Mouse (Mus musculus) G1E (cell line): ENCODE results near the gene Gm7168. TPM values are rescaled to one million over a fixed set of nuclear protein-coding genes. Genes with fewer than 3 reads are reported as not detected.
"Not testable (repeated sequence)": the region's sequence is repeated elsewhere in the genome, so short reads cannot be mapped to it uniquely, and the experiment has no call there.

Source experiments
- ATAC-seq: 2 replicates; pipeline ENCODE4 v1.8.0; 2016; ENCODE audit warnings: mild to moderate bottlenecking; ENCODE audit not compliant: insufficient number of reproducible peaks, poor library complexity, low FRiP score, severe bottlenecking; ENCODE audit errors: extremely low read depth
- DNase-seq: peaks from one replicate; pipeline ENCODE4 v3.0.0; 2012; ENCODE audit warnings: low spot score
- H3K27me3 ChIP-seq: 2 replicates; pipeline ENCODE4 v1.6.1; 2012; ENCODE audit warnings: mild to moderate bottlenecking, low read length, inconsistent platforms; ENCODE audit not compliant: insufficient read depth
- H3K36me3 ChIP-seq: replicated peaks from 2 replicates; pipeline ENCODE3; 2012; ENCODE audit warnings: mild to moderate bottlenecking, inconsistent platforms
- H3K4me1 ChIP-seq: 2 replicates; pipeline ENCODE4 v1.6.1; 2012; ENCODE audit warnings: low read depth, low read length, inconsistent platforms, mixed read lengths; ENCODE audit not compliant: insufficient read depth
- H3K4me3 ChIP-seq: 2 replicates; pipeline ENCODE4 v1.5.1; 2012; ENCODE audit warnings: low read depth, mild to moderate bottlenecking, inconsistent platforms, low read length, moderate library complexity, mixed read lengths
- H3K9me3 ChIP-seq: replicated peaks from 2 replicates; pipeline ENCODE4 v1.6.1; 2012; ENCODE audit warnings: inconsistent platforms
- CTCF ChIP-seq: IDR thresholded peaks from 2 replicates; pipeline ENCODE4 v1.5.1; 2012; ENCODE audit warnings: low read depth, low read length, inconsistent platforms, mixed read lengths
- GATA1 ChIP-seq: IDR thresholded peaks from 2 replicates; pipeline ENCODE4 v1.6.1; 2012; ENCODE audit warnings: borderline replicate concordance, low read length, inconsistent platforms, mixed read lengths
- GATA2 ChIP-seq: IDR thresholded peaks from 2 replicates; pipeline ENCODE4 v1.6.1; 2012; ENCODE audit warnings: low read depth, low read length, inconsistent platforms, borderline replicate concordance
- POLR2AphosphoS5 ChIP-seq: IDR thresholded peaks from 2 replicates; pipeline ENCODE4 v1.6.1; 2012; ENCODE audit warnings: low read depth, low read length, inconsistent platforms; ENCODE audit not compliant: insufficient replicate concordance
- TAL1 ChIP-seq: conservative IDR thresholded peaks from 2 replicates; pipeline ENCODE4 v1.6.1; 2012; ENCODE audit warnings: low read depth, low read length, inconsistent platforms, mixed read lengths
- polyA plus RNA-seq: library from polyadenylated mRNA; stranded (reverse); fragments of >175 nt; gene quantifications from 2 replicates; pipeline ENCODE4 v1.2.3, GENCODE M21; 2012
- total RNA-seq, 2 experiments: library from RNA; stranded (forward) in 1 of 2; stranded (reverse) in 1 of 2; fragments of 200-1000 nt in 1 of 2; fragments of >200 nt in 1 of 2; fragmentation: Nextera tagmentation in 1 of 2; gene quantifications; 2 replicates each; pipeline ENCODE4 v1.2.3; 2014 to 2017

Gene Gm7168
- total and polyA plus RNA-seq, 3 experiments, result 0.16 TPM; not detected in 2

DNA sequence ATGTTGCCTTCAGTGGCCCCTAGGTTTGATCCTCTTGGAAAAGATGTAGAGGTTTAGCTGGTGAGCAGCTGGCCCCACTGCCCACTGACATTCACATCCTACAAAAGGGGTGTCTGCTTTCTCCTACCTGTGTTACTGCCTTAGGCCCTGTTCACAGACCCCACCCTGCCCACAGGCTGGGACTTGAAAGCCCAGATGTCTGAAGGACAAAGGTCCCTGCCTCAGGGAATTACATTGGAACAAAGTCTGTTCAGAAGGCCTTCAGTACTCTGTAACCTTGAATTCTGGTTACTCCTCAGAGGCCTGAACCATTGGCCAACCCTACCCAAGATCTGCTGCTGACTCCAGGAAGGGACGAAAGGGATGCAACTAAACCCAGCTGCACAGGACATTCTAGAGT, 39.5 kb downstream of the Gm7168 start:
- H3K9me3 ChIP-seq, result no peaks in the 10 kb centered on the region
- no peak overlapping the region for H3K4me3 ChIP-seq
- no peaks in the 10 kb centered on the region for H3K27me3 ChIP-seq
- no peaks in the 10 kb centered on the region for H3K36me3 ChIP-seq
- H3K4me1 ChIP-seq, result no peaks in the 10 kb centered on the region
- ATAC-seq (no peak), DNase-seq (no peak)
- TF ChIP-seq CTCF, result no peak
- TF ChIP-seq GATA1, result no peak
- TF ChIP-seq POLR2AphosphoS5, result no peak
- TF ChIP-seq TAL1, result no peak
- no peak for TF ChIP-seq GATA2

DNA sequence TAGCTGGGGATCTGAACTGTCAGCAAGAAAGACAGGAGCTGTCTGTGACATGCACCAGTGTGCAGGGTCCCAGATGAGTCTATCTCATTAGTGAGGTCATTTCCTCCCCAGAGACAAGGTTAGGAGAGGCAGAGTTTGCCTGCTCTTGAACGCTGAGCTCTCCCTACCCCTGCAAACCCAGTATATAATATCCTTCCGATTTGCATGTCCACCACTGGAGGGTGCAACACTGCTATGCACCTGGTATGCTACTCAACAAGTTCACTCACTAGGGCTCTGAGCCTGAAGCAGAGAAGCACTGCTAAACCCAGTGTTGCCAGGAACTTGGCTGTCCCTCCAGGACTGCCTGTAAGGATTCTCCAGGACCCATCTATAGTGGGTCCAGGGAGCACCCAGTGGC, 45.3 kb downstream of the Gm7168 start:
- not testable (repeated sequence) for H3K36me3 ChIP-seq, DNase-seq, ATAC-seq, H3K27me3 ChIP-seq, H3K9me3 ChIP-seq, H3K4me1 ChIP-seq, H3K4me3 ChIP-seq

Other genes with a start within 250 kb of the Gm7168 start
- gene Afdn, start 187.8 kb upstream of the Gm7168 start, total RNA-seq (2014; fragmentation: Nextera tagmentation), result not detected in 2 replicates
- 0.64 and 0.87 TPM in 2 replicates for gene Afdn, start 187.8 kb upstream of the Gm7168 start, total RNA-seq (2017)
- gene Afdn, start 187.8 kb upstream of the Gm7168 start, polyA plus RNA-seq, result 0.06 and 0.07 TPM in 2 replicates
- gene Tcte2, start 186.5 kb upstream of the Gm7168 start, total RNA-seq (2014; fragmentation: Nextera tagmentation), result not detected in 2 replicates
- 0.12 and 0.16 TPM in 2 replicates for gene Tcte2, start 186.5 kb upstream of the Gm7168 start, total RNA-seq (2017)
- gene Tcte2, start 186.5 kb upstream of the Gm7168 start, polyA plus RNA-seq, result not detected in 2 replicates
- not detected in 2 replicates for gene Gm7356, start 55.3 kb downstream of the Gm7168 start, total RNA-seq (2014; fragmentation: Nextera tagmentation)
- 0.06 TPM in 1 of 2 replicates, not detected in the other for gene Gm7356, start 55.3 kb downstream of the Gm7168 start, total RNA-seq (2017)
- gene Gm7356, start 55.3 kb downstream of the Gm7168 start, polyA plus RNA-seq, result not detected in 2 replicates
- not detected in 2 replicates for gene Gm7358, start 111.2 kb downstream of the Gm7168 start, total RNA-seq (2014; fragmentation: Nextera tagmentation)
- 0.11 TPM in 1 of 2 replicates, not detected in the other for gene Gm7358, start 111.2 kb downstream of the Gm7168 start, total RNA-seq (2017)
- not detected in 2 replicates for gene Gm7358, start 111.2 kb downstream of the Gm7168 start, polyA plus RNA-seq